Mouse (Mus musculus) liver, embryonic 13.5 days (tissue): Measurements from ENCODE around the gene Hoxd8. TPM values are rescaled to one million over a fixed set of nuclear protein-coding genes. Genes with fewer than 3 reads are reported as not detected.

Experiments
- ATAC-seq: fragments of 200-750 bp; cut with Nextera tagmentation; 2 replicates; pipeline ENCODE4 v1.8.0; 2017; ENCODE audit warnings: low read depth, mild to moderate bottlenecking, moderate number of reproducible peaks, moderate library complexity
- DNase-seq: peaks from one replicate; pipeline ENCODE4 v3.0.0; 2022
- H3K27ac ChIP-seq: fragments of 300-500 bp; sonication (generic); 2 replicates; pipeline ENCODE4 v1.5.1; 2015; ENCODE audit warnings: moderate library complexity, mild to moderate bottlenecking, inconsistent platforms
- H3K27me3 ChIP-seq: fragments of 300-500 bp; sonication (generic); 2 replicates; pipeline ENCODE4 v1.6.1; 2015; ENCODE audit warnings: mild to moderate bottlenecking, inconsistent platforms
- H3K36me3 ChIP-seq: fragments of 300-500 bp; sonication (generic); 2 replicates; pipeline ENCODE4 v1.6.1; 2015; ENCODE audit warnings: mild to moderate bottlenecking, inconsistent platforms
- H3K4me1 ChIP-seq: fragments of 300-500 bp; sonication (generic); replicated peaks from 2 replicates; pipeline ENCODE4 v1.6.1; 2015; ENCODE audit warnings: inconsistent platforms
- H3K4me2 ChIP-seq: fragments of 300-500 bp; sonication (generic); 2 replicates; pipeline ENCODE4 v1.6.1; 2015; ENCODE audit warnings: inconsistent platforms, mild to moderate bottlenecking, moderate library complexity
- H3K4me3 ChIP-seq: fragments of 300-500 bp; sonication (generic); replicated peaks from 2 replicates; pipeline ENCODE4 v1.5.1; 2015; ENCODE audit warnings: mild to moderate bottlenecking, inconsistent platforms
- H3K9ac ChIP-seq: fragments of 300-500 bp; sonication (generic); 2 replicates; pipeline ENCODE4 v1.6.1; 2015; ENCODE audit warnings: mild to moderate bottlenecking, inconsistent platforms
- H3K9me3 ChIP-seq: fragments of 300-500 bp; sonication (generic); replicated peaks from 2 replicates; pipeline ENCODE4 v1.6.1; 2016; ENCODE audit warnings: inconsistent platforms
- WGBS: fragments of 180-500 bp; shearing (Covaris S2); methylation state at CpG from one replicate; pipeline ENCODE4 v1.1.7; 2015; ENCODE audit not compliant: insufficient replicate concordance; 5-methylcytosine and 5-hydroxymethylcytosine counted together
- polyA plus RNA-seq: library from polyadenylated mRNA; unstranded; fragments of >200 nt; fragmentation: Nextera tagmentation; extraction: Ambion mirVana; gene quantifications from 2 replicates; pipeline ENCODE4 v1.2.1, GENCODE M21; 2015

The Hoxd8 gene
- polyA plus RNA-seq, 1 experiment from 2014 or later = 0.10 TPM

DNA sequence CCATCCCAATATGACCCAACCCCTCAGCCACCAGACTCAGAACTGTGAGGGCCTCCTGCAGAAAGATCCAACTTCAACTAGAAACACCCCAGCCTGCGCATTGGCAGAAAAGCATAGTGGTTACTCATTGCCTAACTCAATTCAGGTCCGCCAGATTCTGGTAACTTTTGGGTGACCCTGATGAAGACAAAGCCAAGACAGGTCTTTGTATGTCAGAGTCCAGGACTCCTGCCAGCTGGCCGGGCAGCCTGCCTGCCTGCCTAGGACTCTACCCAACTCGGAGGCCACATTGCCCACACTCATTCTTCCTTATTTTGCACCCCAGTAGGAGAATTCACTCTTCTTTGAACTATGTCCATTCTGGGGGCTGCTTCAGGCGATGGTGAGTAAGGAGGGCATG is 22.1 kb downstream of the Hoxd8 start, which contains the start of gene Gm28230:
Gene Gm28230, plus strand, starts transcription at position 178 of the 400 bp plus-strand sequence.
- no peaks in the 10 kb centered on the region for H3K4me1 ChIP-seq
- DNase-seq (no peak), ATAC-seq (no peak)
- no peaks in the 10 kb centered on the region for H3K9me3 ChIP-seq
- 34% methylated on average over 5 of the region's 5 CpGs for WGBS
- no peak within 1 kb of the TSS for H3K9ac ChIP-seq
- H3K27ac ChIP-seq = no peak within 1 kb of the TSS
- peaks cover 98% of the 10 kb centered on the region for H3K27me3 ChIP-seq
- no peaks in the 10 kb centered on the region for H3K36me3 ChIP-seq
- peak within 1 kb of the TSS; percentile 22; the same call in 1 of the 2 replicates for H3K4me3 ChIP-seq
- H3K4me2 ChIP-seq = peak within 1 kb of the TSS; percentile 35; the same call in 1 of the 2 replicates

DNA sequence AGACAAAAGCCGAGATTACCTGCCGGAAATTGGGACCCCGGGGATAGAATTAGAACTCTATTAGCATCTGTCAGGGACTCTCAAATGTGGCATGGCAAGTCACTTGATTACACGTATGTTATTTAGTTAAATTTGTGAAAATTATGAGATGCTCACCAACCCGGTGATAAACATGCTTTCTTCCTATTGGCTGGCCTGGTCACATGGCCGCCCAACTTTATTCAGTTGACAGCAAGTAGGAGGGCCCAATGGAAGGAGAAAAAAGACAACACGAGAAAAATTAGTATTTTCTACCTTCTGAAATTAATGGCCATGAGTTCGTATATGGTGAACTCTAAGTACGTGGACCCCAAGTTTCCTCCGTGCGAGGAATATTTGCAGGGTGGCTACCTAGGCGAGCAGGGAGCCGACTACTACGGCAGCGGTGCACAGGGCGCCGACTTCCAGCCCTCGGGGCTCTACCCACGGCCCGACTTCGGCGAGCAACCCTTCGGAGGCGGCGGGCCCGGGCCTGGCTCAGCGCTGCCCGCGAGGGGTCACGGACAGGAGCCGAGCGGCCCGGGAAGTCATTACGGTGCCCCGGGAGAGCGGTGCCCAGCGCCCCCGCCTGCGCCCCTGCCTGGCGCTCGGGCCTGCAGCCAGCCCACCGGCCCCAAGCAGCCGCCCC is 22.7 kb downstream of the Hoxd8 start:
- 6% methylated on average over 43 of the region's 43 CpGs for WGBS
- peak overlapping the region; percentile 35; the same call in 1 of the 2 replicates for H3K4me2 ChIP-seq
- peaks cover 98% of the 10 kb centered on the region for H3K27me3 ChIP-seq
- H3K27ac ChIP-seq = no peak overlapping the region
- peak overlapping the region; percentile 22; the same call in 1 of the 2 replicates for H3K4me3 ChIP-seq
- ATAC-seq (no peak), DNase-seq (no peak)
- no peak overlapping the region for H3K9ac ChIP-seq
- no peaks in the 10 kb centered on the region for H3K9me3 ChIP-seq
- H3K36me3 ChIP-seq = no peaks in the 10 kb centered on the region
- no peaks in the 10 kb centered on the region for H3K4me1 ChIP-seq

DNA sequence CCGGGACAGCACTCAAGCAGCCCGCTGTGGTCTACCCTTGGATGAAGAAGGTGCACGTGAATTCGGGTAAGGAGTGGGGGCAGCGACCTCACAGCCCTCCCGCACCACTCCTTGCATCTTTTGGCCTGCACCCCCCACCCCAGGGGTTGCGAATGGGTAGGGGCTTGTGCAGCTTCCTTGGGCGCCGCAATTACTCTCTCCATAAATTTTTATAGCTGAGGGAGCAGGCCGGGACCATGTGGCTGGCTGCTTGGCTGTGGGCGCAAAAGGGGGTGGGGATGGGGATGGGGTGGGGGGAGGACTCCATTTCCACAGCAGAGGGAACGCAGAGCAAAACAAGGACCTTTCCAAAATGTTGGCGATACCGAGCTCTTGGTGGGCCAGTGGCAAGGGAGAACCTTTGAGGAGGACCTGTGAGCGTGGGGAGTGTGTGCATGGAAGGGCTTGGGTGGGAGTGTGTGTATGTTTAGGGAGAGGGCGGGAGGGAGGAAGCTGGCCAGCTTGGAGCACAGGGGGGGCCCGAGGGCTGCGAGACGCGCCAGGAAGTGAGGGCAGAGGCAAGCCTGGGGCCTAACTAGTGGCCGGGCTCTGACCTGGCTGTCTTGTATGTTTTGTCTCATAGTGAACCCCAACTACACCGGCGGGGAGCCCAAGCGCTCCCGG is 23.4 kb downstream of the Hoxd8 start:
- Histone ChIP-seq H3K4me3 (peak overlapping the region; percentile 22; the same call in 1 of the 2 replicates), H3K27me3 (peaks cover 98% of the 10 kb centered on the region), H3K27ac (no peak overlapping the region), H3K4me1 (no peaks in the 10 kb centered on the region), H3K9me3 (no peaks in the 10 kb centered on the region), H3K36me3 (no peaks in the 10 kb centered on the region), H3K4me2 (peak overlapping the region; percentile 35; the same call in 1 of the 2 replicates), H3K9ac (no peak overlapping the region)
- DNase-seq (no peak), ATAC-seq (no peak)
- 10% methylated on average over 25 of the region's 25 CpGs for WGBS

DNA sequence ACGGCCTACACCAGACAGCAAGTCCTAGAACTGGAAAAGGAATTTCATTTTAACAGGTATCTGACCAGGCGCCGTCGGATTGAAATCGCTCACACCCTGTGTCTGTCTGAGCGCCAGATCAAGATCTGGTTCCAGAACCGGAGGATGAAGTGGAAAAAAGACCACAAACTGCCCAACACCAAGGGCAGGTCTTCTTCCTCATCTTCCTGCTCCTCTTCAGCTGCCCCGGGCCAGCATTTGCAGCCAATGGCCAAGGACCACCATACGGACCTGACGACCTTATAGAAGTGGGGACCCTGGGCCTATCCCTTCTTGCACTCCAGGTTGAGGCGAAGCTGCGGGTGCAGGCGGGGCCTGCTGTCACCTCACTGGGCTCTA is 23.9 kb downstream of the Hoxd8 start:
- Histone ChIP-seq H3K27ac (no peak overlapping the region), H3K9ac (no peak overlapping the region), H3K36me3 (no peaks in the 10 kb centered on the region), H3K27me3 (peaks cover 98% of the 10 kb centered on the region), H3K4me2 (no peak overlapping the region), H3K4me1 (no peaks in the 10 kb centered on the region), H3K9me3 (no peaks in the 10 kb centered on the region), H3K4me3 (no peak overlapping the region)
- no peak for DNase-seq
- ATAC-seq = no peak
- 39% methylated on average over 13 of the region's 13 CpGs for WGBS

DNA sequence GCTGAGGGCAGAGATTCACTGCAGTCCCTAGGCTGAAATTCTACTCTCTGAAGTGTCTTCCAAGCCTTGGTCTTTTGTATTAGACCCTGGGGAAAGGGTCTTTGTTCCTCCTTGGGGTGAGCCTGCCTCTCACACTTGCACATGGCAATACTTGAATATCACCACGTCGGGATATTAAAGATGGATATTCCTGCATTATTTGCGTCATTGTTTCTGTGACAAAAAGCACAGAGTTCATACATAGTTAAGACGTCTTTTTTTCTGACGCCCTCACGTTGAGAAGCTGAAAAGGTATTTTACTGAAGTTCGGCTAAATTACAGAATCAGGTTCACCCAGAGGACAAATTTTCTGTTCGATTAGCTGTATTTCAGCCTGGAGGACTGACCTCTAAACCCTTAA is 25.9 kb downstream of the Hoxd8 start:
- H3K9ac ChIP-seq = no peak overlapping the region
- WGBS = 28% methylated on average over 8 of the region's 8 CpGs
- no peak overlapping the region for H3K4me3 ChIP-seq
- peaks cover 98% of the 10 kb centered on the region for H3K27me3 ChIP-seq
- no peak overlapping the region for H3K27ac ChIP-seq
- no peak overlapping the region for H3K4me2 ChIP-seq
- H3K4me1 ChIP-seq = no peaks in the 10 kb centered on the region
- H3K9me3 ChIP-seq = no peaks in the 10 kb centered on the region
- ATAC-seq = no peak
- H3K36me3 ChIP-seq = no peaks in the 10 kb centered on the region
- DNase-seq = no peak

DNA sequence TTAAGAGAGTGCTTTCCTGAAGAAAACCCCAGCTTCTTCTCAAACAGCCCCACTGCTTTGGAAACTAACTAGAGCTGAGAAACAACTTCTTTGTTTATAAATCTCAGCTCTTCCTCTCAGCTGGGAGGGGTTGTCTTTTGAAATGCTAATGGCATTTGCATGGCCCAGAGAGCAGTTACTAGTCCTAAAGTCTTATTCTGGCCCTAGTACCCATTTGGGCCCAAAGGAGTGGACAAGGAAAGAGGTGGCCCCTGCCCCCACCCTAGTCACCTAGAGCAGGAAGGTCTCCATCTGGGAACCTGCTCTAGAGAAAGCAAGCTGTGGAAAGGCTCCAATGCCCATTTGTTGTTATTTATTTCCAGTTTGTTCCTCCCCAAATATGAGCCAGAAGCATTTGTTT is 26.6 kb downstream of the Hoxd8 start:
- H3K36me3 ChIP-seq = no peaks in the 10 kb centered on the region
- no peak overlapping the region for H3K4me2 ChIP-seq
- H3K4me1 ChIP-seq = no peaks in the 10 kb centered on the region
- H3K4me3 ChIP-seq = no peak overlapping the region
- ATAC-seq (no peak), DNase-seq (no peak)
- H3K9me3 ChIP-seq = no peaks in the 10 kb centered on the region
- no peak overlapping the region for H3K27ac ChIP-seq
- H3K9ac ChIP-seq = no peak overlapping the region
- peaks cover 98% of the 10 kb centered on the region for H3K27me3 ChIP-seq

DNA sequence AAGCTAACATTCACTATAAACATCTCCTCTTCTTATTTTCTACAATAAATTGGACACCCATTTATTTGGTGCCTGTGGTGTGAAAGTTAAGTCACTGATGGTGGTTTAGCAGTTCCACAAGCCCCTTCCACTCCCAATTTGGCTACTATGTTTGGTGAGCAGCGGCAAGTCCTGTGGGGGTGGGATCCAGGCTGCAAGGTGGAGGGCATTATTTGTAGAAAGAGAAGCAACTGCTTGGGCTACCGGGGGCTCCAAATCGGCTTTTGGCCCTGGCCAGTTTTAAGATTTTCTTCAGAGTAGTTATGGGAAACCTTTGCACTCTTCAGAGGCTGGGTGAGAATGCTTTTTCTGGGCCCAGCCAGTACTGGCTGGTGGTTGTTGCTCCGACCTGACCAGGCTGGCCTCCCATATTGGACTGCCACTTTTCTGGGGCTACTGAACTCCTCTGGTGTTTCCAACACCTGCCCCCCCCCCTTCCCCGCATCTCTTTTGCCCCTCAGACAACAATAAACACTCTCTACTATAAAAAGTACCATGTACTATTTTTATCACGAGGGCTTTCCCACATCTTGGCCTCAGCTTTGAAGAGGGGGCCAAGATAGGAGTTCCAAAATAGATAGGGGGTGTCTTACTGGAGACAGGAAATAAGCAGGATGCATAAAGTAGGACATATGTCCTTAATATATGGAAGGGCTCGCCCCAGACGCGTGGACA is 27.5 kb downstream of the Hoxd8 start:
- Histone ChIP-seq H3K4me1 (no peaks in the 10 kb centered on the region), H3K36me3 (no peaks in the 10 kb centered on the region), H3K27me3 (peaks cover 98% of the 10 kb centered on the region), H3K9ac (no peak overlapping the region), H3K4me3 (no peak overlapping the region), H3K9me3 (no peaks in the 10 kb centered on the region), H3K27ac (no peak overlapping the region), H3K4me2 (no peak overlapping the region)
- 13% methylated on average over 9 of the region's 9 CpGs for WGBS
- no peak for ATAC-seq
- no peak for DNase-seq

DNA sequence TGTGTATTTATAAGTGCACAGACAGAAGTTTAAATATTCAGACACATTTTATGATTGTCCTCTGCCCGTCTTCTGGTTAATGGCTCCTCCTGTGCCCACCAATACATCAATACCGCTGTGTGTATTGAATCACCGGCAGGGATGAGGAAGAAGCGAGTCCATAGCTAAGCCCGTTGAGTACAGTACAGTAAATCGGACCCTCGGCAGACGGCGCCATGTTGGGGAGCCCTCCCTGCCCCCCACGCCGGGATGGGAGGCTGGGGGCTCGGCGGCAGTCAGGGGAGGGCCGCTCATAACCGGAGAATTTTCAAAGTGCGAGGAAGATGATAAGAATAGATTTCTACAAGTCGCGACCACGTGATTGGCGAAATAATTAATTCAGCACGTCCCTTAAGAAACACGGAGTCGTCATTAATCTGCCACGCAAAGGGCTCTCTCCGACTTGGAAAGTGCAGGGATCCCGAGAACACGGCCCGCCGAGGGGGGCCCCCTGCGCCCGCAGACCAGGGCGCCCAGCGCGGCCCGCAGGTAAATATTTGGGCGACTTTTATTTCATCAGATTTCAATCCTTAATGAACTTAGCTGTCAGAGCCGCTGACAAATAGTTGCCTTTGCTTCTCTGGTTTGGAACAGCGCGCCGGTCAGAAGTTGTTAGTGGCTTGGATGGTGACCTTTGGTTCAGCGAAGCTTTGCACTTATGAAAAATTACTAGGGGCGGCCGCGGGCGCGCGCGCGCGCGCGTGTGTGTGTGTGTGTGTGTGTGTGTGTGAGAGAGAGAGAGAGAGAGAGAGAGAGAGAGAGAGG is 28.3 kb downstream of the Hoxd8 start:
- H3K4me3 ChIP-seq = no peak overlapping the region
- DNase-seq = no peak

DNA sequence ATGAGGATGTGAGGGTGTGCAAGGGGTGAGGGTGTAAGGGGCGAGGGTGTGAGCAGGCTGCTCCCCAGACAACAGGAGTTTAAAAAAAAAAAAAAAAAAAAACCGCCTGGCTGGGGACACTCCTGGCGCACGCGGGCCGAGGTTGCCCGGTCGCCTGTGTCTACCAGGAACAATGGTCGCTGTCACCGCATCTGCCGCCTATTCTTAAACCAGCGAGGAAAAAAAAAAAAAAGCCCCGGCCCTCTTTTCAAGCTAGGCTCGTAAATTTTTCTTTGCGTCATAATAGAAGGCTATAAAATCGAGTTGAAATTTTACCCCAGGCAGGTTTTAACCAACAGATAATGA is 28.9 kb downstream of the Hoxd8 start:
- peaks cover 98% of the 10 kb centered on the region for H3K27me3 ChIP-seq
- no peak overlapping the region for H3K4me3 ChIP-seq
- no peak overlapping the region for H3K9ac ChIP-seq
- H3K4me1 ChIP-seq = no peaks in the 10 kb centered on the region
- H3K36me3 ChIP-seq = no peaks in the 10 kb centered on the region
- no peak for ATAC-seq
- no peaks in the 10 kb centered on the region for H3K9me3 ChIP-seq
- no peak overlapping the region for H3K4me2 ChIP-seq
- DNase-seq = no peak
- H3K27ac ChIP-seq = no peak overlapping the region
- WGBS = 1% methylated on average over 16 of the region's 16 CpGs

More for the DNA sequence above, 28.3 kb downstream of the Hoxd8 start:
- Histone ChIP-seq H3K27me3 (peaks cover 98% of the 10 kb centered on the region), H3K4me2 (no peak overlapping the region), H3K27ac (no peak overlapping the region), H3K4me1 (no peaks in the 10 kb centered on the region), H3K9me3 (no peaks in the 10 kb centered on the region), H3K9ac (no peak overlapping the region), H3K36me3 (no peaks in the 10 kb centered on the region)
- WGBS = 2% methylated on average over 52 of the region's 52 CpGs
- no peak for ATAC-seq

DNA sequence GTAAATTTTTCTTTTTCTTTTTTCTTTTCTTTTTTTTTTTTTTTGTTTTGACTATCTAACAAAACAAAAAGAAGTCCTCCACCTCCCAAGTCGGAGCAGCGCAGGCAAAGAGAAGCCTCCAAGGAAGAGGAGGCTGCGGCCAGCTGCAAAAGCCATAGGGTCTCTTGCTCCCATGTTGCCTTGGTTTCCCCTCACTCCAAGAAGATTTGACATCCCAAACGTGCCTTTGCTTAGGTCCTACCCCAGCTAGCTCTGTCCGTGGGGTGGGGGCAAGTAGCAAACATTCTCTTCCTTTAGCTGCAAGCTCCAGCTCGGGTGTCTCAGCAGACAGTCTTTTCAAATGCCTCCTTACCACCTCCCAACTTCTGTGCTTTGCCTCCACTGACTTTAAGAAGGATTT is 29.4 kb downstream of the Hoxd8 start:
- H3K4me2 ChIP-seq = no peak overlapping the region
- H3K27ac ChIP-seq = no peak overlapping the region
- H3K36me3 ChIP-seq = no peaks in the 10 kb centered on the region
- H3K4me1 ChIP-seq = no peaks in the 10 kb centered on the region
- H3K4me3 ChIP-seq = no peak overlapping the region
- WGBS = 5% methylated on average over 6 of the region's 6 CpGs
- no peaks in the 10 kb centered on the region for H3K9me3 ChIP-seq
- no peak overlapping the region for H3K9ac ChIP-seq
- H3K27me3 ChIP-seq = peaks cover 98% of the 10 kb centered on the region
- DNase-seq = no peak
- no peak for ATAC-seq

DNA sequence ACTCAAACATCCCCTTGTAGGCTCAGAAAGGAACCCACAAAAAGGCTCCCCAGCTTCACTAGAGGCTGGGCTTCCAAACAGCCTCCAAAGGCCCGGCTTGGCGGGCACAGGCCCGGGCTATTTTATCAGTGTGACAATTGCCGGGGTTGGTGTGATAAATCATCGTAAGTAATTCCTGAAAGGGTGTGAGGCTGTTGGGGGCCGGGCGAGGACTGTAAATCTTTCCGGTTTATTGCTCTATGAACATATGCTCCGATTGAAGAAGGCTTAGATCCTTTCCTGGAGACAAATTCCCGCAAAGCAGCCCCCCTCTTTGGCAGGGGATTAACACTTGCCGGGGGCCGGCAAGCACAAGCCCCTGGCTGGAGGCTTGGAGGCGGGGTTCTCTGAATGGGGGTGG is 30.0 kb downstream of the Hoxd8 start:
- DNase-seq = no peak
- H3K36me3 ChIP-seq = no peaks in the 10 kb centered on the region
- no peak for ATAC-seq
- no peaks in the 10 kb centered on the region for H3K9me3 ChIP-seq
- no peak overlapping the region for H3K4me2 ChIP-seq
- no peaks in the 10 kb centered on the region for H3K4me1 ChIP-seq
- H3K27ac ChIP-seq = no peak overlapping the region
- peaks cover 98% of the 10 kb centered on the region for H3K27me3 ChIP-seq
- H3K9ac ChIP-seq = no peak overlapping the region
- no peak overlapping the region for H3K4me3 ChIP-seq
- WGBS = 6% methylated on average over 13 of the region's 13 CpGs
